Mouse (Mus musculus) cerebellum, adult 9-10 months (tissue): ENCODE data around the gene Prkch.

Experiments used
- DNase-seq: peaks from one replicate; pipeline ENCODE4 v3.0.0; 2022

The Prkch gene

DNA sequence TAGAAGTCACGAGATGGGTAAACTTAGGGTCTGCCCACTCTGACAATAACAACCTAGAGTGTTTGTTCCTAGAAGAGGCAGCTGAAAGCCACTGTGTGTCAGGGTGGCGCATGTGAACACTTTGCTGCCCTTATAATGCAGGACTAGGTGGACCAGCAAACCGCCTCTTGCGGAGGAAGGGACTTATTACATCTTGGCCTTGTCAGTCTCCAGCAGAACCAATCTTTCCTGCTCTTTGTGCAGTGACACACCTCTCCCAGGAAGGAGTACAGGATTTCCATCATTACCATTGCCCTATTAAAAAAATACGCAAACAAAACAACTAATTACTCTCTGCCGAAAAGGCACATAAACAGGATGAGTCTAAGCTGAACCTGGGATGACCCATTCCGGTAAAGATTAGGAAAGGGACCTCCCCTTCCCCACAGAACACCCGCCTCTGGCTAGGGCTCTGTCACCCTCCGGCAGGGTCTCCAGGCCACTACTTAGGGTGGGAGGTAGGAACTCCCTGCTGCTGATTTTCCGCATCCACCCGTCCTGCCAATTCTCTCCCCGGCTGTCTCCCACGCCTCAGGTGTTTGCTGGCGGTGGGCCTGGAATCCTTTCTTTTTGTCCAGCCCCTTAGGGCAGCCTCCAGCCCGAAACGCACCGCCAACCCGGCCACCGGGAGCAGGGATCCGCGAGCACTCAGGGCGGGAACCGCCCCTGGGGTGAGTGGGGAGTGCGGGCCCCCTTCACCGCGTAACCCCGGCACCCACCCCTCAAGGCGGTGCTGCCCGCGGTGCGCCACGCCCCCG lies 585 bp upstream of the Prkch start:
- DNase-seq: no peak

- no peak for DNase-seq
Observed at GRCm38 (mm10) chr12:73585241-73585801, 725 bp downstream of the Prkch start.

- no peak for DNase-seq
Observed at GRCm38 (mm10) chr12:73585850-73586249, 1.3 kb downstream of the Prkch start.

- DNase-seq: no peak
Observed at GRCm38 (mm10) chr12:73587262-73587661, 2.7 kb downstream of the Prkch start.

DNA sequence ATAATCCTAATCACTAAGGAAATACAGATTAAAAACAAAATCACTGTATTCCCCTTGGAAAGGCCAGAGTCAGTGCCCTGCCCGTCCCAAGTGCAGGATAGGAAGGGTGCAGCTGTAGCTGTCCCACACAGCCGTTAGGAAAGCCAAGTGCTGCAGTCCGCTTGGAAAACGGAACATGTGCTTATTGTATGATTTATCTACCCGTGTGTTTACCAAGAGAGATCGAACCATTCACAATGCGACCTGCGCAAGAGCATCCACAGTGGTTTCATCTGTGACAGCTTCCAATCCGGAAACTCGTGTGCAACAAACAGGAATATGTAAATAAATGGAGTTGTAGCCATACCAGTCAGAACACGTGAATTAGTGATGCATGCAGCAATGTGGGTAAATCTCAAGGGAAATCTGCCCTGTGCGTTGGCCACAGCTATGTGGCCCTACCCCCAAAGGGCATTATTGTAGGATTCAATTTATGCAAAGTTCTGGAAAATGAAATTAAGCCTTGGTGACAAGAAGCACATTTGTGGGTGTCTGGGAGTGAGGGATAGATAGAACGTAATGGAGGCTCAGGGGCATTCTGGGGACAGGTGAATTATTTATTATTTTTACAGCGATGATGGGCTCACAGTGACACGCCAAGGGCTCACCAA lies 6.2 kb downstream of the Prkch start:
- DNase-seq: no peak

GRCm38 (mm10) chr12:73591625-73592024 lies 7.0 kb downstream of the Prkch start:
- DNase-seq: no peak

DNA sequence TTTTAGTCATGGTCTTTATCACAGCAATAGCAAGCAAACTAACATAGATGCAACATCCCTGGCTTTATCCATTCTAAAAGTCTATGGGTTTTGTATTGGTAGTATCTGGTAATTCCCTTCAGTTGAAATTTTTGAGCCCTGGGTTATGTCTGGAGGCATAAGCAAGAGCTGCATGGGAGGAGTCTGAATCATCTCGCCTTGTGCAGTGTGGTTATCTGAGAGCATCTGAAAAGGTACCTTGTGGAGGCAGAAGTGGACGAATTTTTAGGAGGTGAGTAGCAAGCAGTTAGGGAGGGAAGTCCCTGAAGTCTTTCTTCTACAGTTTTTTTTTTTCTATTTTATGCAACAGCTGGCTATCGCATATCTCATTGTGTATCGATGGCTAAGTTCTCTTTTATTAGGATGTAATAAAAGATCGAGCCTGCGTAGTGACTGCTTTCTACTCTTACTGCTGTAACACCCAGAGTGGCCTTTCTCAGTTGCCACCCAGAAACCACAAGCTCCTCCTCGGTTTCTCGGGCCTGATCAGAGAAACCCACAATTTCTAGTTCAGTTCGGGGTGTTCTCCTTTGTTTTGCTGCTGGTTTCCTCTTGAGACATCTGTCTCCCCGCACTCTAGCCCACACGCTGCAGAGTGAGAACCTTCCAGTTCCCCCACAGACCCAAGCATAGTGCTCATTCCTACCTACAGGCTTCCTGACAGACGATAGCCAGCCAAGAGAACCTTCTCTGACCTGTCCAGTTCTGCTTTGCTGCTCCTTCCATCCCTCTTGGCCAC lies 8.6 kb downstream of the Prkch start:
- DNase-seq: no peak

DNA sequence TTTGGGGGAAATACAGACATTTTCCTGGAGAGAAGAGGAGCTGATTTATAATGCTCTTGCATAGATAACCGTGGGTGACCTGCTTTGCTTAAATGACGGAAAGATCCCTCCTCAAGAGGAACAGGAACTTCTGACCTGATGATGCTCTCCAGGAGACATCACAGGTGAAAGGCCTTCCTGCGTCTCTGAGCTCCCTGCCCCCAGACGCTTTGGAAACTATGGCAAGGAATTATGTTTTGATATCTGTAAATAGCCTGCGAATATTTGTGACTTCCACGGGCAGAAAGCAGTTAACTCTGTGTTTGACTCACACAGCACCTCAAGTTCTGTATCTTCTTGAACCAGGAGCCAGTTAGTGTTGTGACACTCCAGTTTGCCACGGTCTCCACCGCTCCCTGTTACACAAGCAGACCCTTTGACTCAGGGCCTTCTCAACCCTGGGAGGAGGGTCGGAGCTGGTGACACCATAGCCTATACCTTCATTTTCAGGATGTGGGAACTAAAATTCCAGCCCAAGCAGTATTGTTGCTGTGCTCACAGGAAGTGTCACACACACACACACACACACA lies 9.7 kb downstream of the Prkch start:
- DNase-seq: no peak

GRCm38 (mm10) chr12:73595226-73595625 lies 10.6 kb downstream of the Prkch start:
- DNase-seq: no peak

DNA sequence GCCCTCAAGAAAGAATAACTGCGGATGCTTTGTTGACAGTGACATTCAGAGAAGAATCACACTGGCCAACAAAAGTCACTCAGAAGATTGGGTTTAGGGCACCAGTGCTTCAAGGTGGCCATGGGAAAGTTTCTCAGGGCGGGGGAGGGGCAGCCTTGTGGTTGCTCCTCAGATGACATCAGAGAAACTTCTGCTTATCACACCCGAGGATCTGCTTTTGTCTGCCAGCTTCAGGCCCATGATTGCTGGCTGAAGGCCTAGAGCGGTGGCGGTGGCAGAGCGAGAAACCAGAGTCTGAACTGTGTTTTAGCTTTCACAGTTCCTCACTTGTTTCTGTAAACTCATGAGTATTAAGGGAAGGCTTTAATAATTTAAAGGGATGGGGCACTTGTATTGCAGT lies 13.6 kb downstream of the Prkch start:
- DNase-seq: no peak

DNA sequence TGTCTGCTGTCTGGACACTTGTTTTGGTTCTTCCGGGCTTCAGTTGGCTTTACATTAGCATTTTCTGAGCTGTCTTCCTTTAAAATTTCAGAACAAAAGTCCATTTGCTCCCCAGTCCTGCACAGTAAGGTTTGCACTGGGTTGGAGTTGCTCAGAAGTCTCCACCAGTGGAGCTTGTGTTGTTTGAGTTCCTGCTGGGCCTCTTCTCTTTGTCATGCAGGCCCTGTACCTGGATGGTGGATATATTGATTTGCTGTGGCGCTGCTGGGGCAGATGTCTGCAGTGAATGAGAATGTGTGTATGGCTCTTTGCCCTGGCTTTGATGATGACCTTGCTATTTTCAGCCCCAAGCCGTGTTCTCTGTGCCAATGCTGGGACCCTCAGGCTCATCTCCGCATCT lies 15.9 kb downstream of the Prkch start:
- no peak for DNase-seq

GRCm38 (mm10) chr12:73602974-73603373 lies 18.4 kb downstream of the Prkch start:
- DNase-seq: no peak

- DNase-seq: no peak
Observed at GRCm38 (mm10) chr12:73603653-73604052, 19.1 kb downstream of the Prkch start.

GRCm38 (mm10) chr12:73604762-73605161 lies 20.2 kb downstream of the Prkch start:
- DNase-seq: no peak

- DNase-seq: no peak
Observed at GRCm38 (mm10) chr12:73605174-73605573, 20.6 kb downstream of the Prkch start.

DNA sequence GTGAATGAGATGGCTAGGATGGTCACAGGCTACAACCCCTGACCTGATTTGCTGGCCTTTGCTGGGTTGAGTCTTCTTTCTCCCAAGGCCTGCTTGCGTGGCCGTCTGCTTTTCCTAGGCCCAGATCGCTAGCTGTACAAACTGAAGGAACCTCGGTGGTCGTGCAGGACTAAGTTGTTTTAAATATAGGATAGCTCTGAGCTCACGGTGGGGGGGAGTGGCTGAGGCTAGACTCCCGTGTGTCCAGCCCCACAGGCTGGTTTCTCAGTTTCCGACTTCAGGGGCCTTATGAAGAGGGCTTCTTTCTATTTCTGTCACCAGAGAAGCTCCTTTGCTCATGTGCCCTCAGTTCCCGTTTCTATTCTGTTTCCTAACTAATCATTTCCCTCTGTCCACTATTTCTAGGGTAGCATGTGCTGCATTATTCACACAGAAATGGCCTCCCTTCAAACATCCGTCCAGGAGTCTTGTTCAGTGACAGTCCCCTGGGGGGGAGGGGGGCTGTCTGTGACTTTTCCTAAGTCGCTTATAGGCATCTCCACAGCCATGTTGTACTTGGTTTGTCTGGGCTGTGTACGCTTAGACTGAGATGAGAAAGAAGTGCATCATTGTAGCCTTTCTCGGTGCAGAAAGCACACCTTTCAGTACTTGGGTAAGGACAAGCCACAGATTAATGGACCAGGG lies 22.9 kb downstream of the Prkch start:
- DNase-seq: no peak

- DNase-seq: no peak
Observed at GRCm38 (mm10) chr12:73608065-73608397, 23.4 kb downstream of the Prkch start.

DNA sequence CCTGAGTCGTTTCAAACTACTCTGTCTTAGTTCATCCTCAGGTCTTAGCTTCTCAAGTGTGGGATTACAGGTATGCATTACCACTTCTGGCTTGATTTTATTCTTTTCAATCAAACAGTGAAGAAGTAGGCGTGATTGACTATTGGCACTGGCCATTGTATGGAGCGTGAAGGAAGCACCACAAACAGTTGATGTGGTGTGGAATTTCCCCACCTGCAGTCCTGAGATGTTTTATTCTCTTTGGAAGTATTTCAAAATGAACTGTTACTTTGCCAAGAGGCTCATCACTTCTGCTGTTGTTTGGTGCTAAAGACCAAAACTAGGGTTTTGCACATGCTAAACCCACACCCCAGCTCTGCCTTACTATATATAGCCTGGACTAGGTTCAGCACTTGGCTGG lies 24.7 kb downstream of the Prkch start:
- no peak for DNase-seq

GRCm38 (mm10) chr12:73609676-73610545 lies 25.3 kb downstream of the Prkch start:
- DNase-seq: no peak

DNA sequence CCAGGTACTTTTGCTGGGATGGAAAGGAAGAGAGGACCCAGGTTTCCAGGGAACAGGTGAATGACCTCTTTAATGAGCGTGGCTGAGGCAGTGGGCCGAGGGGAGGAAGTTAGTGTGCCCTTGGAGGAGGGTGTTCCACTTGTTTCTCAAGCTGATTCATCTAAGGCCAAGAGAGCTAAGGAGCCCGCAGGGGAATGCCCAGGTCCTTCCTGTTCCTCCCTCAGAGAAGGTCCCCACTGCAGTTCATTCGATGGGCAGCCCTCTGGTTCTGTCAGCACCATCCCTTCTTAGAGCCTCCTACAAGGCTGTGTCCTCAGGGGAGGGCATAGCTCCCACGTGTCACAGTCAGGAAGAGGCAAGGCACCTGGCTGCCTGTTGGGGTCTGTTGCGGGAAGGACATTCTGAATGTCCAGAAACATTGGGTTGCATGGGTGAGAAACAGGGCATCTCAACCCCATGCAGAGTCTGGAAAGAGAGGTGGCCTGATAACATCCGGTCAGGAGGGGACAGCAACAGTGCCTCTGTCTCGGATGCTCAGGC lies 26.3 kb downstream of the Prkch start:
- DNase-seq: no peak

DNA sequence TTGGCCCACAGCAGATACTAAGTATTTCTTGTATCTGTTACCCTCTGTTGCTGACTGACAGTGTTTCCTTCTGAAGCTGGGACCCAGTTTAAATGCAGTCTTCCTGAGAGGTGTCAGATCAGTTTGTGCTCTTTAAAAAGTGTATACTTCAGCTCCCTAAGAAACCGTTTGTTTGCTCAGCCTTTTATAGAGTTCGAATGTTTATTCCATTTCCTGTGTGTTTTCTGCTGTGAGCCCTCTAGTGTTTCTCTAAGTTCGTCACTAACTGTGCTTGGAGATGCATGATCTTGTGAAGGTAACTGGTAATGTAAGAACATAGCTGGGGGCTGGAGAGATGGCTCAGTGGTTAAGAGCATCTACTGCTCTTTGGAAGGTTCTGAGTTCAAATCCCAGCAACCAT lies 27.1 kb downstream of the Prkch start:
- DNase-seq: no peak
